Comparison of ENCODE assay signal across 8 mouse cellular contexts in the genomic region with DNA sequence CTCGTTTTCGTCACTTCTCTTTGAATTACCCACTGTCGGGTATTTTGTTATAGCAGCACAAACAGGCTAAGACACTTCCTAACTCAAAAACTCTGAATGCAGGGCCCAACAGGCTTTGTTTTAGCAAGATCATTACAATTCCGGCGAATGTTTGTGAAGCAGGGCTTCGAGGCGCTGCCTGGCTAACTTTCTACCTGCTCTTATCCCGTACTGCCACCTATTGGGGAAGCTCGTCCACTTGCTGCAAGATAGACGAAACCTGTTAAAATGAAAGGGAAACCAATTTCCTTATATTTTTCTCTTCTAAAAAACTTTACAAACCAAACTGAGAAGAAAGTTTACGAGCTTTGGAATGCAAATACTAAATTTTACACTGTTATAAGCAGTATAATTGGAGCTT.
DNase-seq lines count a peak whose midpoint lies in the region; ATAC-seq and TF ChIP-seq lines count a peak whose summit lies in the region.

No protein-coding gene starts in this region.

- peak in 1 of 2 experiments; percentile 4 for DNase-seq in cerebellum, adult 2 months
- no peak for DNase-seq in cerebellum, adult 9-10 months
- peak; percentile 5 to 11 for DNase-seq in urinary bladder, adult 18-20 months (ENCODE audit: low spot score in 2 of 2)
- DNase-seq in urinary bladder, adult 2 months (ENCODE audit: low spot score) = no peak
- DNase-seq in kidney, postnatal 36 days = peak; percentile 59 to 73
- DNase-seq in lung, postnatal 0 days (ENCODE audit: low spot score) = peak; percentile 63
- peak; percentile 40 to 41 for DNase-seq in spleen, adult 2 months (ENCODE audit: low read depth in 1 of 2, low spot score in 2 of 2)

- TF ChIP-seq EP300 in lung, postnatal 0 days (IDR thresholded peaks at IDR 0.05) = no peak

- no peak overlapping the region for H3K27ac ChIP-seq in cerebellum, adult 2 months (ENCODE audit: insufficient read depth, low read length)
- no peak overlapping the region for H3K27ac ChIP-seq in lung, postnatal 0 days (ENCODE audit: low read length)
- H3K27ac ChIP-seq in spleen, adult 2 months (ENCODE audit: insufficient read depth, low read length) = no peak overlapping the region

- no peak overlapping the region for H3K9ac ChIP-seq in lung, postnatal 0 days (replicated peaks; ENCODE audit: low read depth)

- H3K4me3 ChIP-seq in cerebellum, adult 2 months (replicated peaks; ENCODE audit: insufficient read depth, low read depth, low read length) = no peak overlapping the region
- H3K4me3 ChIP-seq in lung, postnatal 0 days (ENCODE audit: low read depth, low read length) = no peak overlapping the region
- H3K4me3 ChIP-seq in spleen, adult 2 months (ENCODE audit: extremely low read depth, insufficient read depth, insufficient read length) = no peak overlapping the region

- no peak for TF ChIP-seq POLR2A in cerebellum, adult 2 months (IDR thresholded peaks at IDR 0.05; ENCODE audit: borderline replicate concordance, insufficient read depth, low read length)
- TF ChIP-seq POLR2A in spleen, adult 2 months (IDR thresholded peaks at IDR 0.05; ENCODE audit: low read depth, low read length) = no peak

- no peaks in the 10 kb centered on the region for H3K27me3 ChIP-seq in cerebellum, adult 2 months (ENCODE audit: control insufficient read depth, insufficient read depth, low read length)
- no peaks in the 10 kb centered on the region for H3K27me3 ChIP-seq in lung, postnatal 0 days (replicated peaks; ENCODE audit: insufficient read depth, low read length)
- no peaks in the 10 kb centered on the region for H3K27me3 ChIP-seq in spleen, adult 2 months (ENCODE audit: control insufficient read depth, insufficient read depth, low read length)

- no peaks in the 10 kb centered on the region for H3K9me3 ChIP-seq in lung, postnatal 0 days (ENCODE audit: low read length)

- no peaks in the 10 kb centered on the region for H3K4me1 ChIP-seq in cerebellum, adult 2 months (ENCODE audit: control insufficient read depth, insufficient read depth, low read length)
- no peaks in the 10 kb centered on the region for H3K4me1 ChIP-seq in lung, postnatal 0 days (ENCODE audit: insufficient read depth, low read depth, low read length)
- H3K4me1 ChIP-seq in spleen, adult 2 months (ENCODE audit: control insufficient read depth, insufficient read depth, insufficient read length) = no peaks in the 10 kb centered on the region

- no peaks in the 10 kb centered on the region for H3K36me3 ChIP-seq in lung, postnatal 0 days (ENCODE audit: insufficient read depth, low read length)
- H3K36me3 ChIP-seq in spleen, adult 2 months (ENCODE audit: control insufficient read depth, insufficient read depth, low read length) = no peaks in the 10 kb centered on the region

- 26% methylated on average over 11 of the region's 11 CpGs for WGBS in cerebellum, adult 2 months
- WGBS in lung, postnatal 0 days = 23% methylated on average over 11 of the region's 11 CpGs
- WGBS in spleen, adult 2 months = 37% methylated on average over 11 of the region's 11 CpGs

- TF ChIP-seq CTCF in cerebellum, adult 2 months (IDR thresholded peaks at IDR 0.05; ENCODE audit: borderline replicate concordance, insufficient read depth, low read depth, low read length) = peak; percentile 13; the same call in 1 of the 2 replicates
- peak; percentile 69 for TF ChIP-seq CTCF in lung, postnatal 0 days (IDR thresholded peaks at IDR 0.05)
- TF ChIP-seq CTCF in spleen, adult 2 months (IDR thresholded peaks at IDR 0.05; ENCODE audit: extremely low read depth, insufficient read depth, insufficient read length, insufficient replicate concordance) = peak; percentile 34; the same call in 1 of the 2 replicates

- H3K4me2 ChIP-seq in lung, postnatal 0 days (replicated peaks; ENCODE audit: low read depth, low read length) = no peak overlapping the region

- ATAC-seq in erythroid progenitor cell, adult 5-6 weeks (replicated peaks; ENCODE audit: low FRiP score, poor library complexity, severe bottlenecking) = 0 out of 2 replicates have a peak, but pooled peaks have one; percentile 67
- no peak for ATAC-seq in lung, postnatal 0 days

Comparison
In these comparisons a context has a peak if more than half of its experiments do, and no peak if none do; other contexts are left out.
1. DNase-seq: peak in urinary bladder, adult 18-20 months (2 of 2), kidney, postnatal 36 days (2 of 2), lung, postnatal 0 days (single experiment) and spleen, adult 2 months (2 of 2); none in cerebellum, adult 9-10 months (single experiment) and urinary bladder, adult 2 months (single experiment).
2. CTCF ChIP-seq: peak in every context shown above with its lines; median percentile 69 in lung, postnatal 0 days; 34 in spleen, adult 2 months; 13 in cerebellum, adult 2 months.